Mouse (Mus musculus) hindbrain, embryonic 15.5 days (tissue): ENCODE results near the gene 3100002H09Rik. TPM values are rescaled to one million over a fixed set of nuclear protein-coding genes. Genes with fewer than 3 reads are reported as not detected.

Source experiments
- ATAC-seq: fragments of 200-750 bp; cut with Nextera tagmentation; 2 replicates; pipeline ENCODE4 v1.8.0; 2017; ENCODE audit warnings: low read depth, moderate number of reproducible peaks, moderate TSS enrichment; ENCODE audit not compliant: low FRiP score
- H3K27ac ChIP-seq: fragments of 300-500 bp; sonication (generic); replicated peaks from 2 replicates; pipeline ENCODE4 v1.5.1; 2015; ENCODE audit warnings: mild to moderate bottlenecking, inconsistent platforms
- H3K27me3 ChIP-seq: fragments of 300-500 bp; sonication (generic); 2 replicates; pipeline ENCODE4 v1.6.1; 2015; ENCODE audit warnings: control low read depth, inconsistent platforms
- H3K36me3 ChIP-seq: fragments of 300-500 bp; sonication (generic); 2 replicates; pipeline ENCODE4 v1.6.1; 2015; ENCODE audit warnings: control low read depth, inconsistent platforms
- H3K4me1 ChIP-seq: fragments of 300-500 bp; sonication (generic); replicated peaks from 2 replicates; pipeline ENCODE4 v1.6.1; 2015; ENCODE audit warnings: control low read depth, inconsistent platforms
- H3K4me2 ChIP-seq: fragments of 300-500 bp; sonication (generic); 2 replicates; pipeline ENCODE4 v1.6.1; 2015; ENCODE audit warnings: moderate library complexity, mild to moderate bottlenecking, inconsistent platforms
- H3K4me3 ChIP-seq: fragments of 300-500 bp; sonication (generic); 2 replicates; pipeline ENCODE4 v1.5.1; 2015; ENCODE audit warnings: mild to moderate bottlenecking, inconsistent platforms
- H3K9ac ChIP-seq: fragments of 300-500 bp; sonication (generic); 2 replicates; pipeline ENCODE4 v1.6.1; 2015; ENCODE audit warnings: inconsistent platforms
- H3K9me3 ChIP-seq: fragments of 300-500 bp; sonication (generic); 2 replicates; pipeline ENCODE4 v1.6.1; 2016; ENCODE audit warnings: control low read depth, inconsistent platforms
- WGBS: fragments of 180-500 bp; shearing (Covaris S2); methylation state at CpG from one replicate; pipeline ENCODE4 v1.1.7; 2015; 5-methylcytosine and 5-hydroxymethylcytosine counted together
- polyA plus RNA-seq: library from polyadenylated mRNA; unstranded; fragments of >200 nt; fragmentation: Nextera tagmentation; extraction: Ambion mirVana; gene quantifications from 2 replicates; pipeline ENCODE4 v1.2.1, GENCODE M21; 2015

3100002H09Rik gene
- polyA plus RNA-seq, 1 experiment from 2014 or later, result 0.23 TPM

GRCm38 (mm10) chr4:124575955-124576445 lies 34.6 kb downstream of the 3100002H09Rik start:
- peaks cover 49% of the 10 kb centered on the region for H3K27me3 ChIP-seq
- 7% methylated on average over 7 of the region's 7 CpGs for WGBS

DNA sequence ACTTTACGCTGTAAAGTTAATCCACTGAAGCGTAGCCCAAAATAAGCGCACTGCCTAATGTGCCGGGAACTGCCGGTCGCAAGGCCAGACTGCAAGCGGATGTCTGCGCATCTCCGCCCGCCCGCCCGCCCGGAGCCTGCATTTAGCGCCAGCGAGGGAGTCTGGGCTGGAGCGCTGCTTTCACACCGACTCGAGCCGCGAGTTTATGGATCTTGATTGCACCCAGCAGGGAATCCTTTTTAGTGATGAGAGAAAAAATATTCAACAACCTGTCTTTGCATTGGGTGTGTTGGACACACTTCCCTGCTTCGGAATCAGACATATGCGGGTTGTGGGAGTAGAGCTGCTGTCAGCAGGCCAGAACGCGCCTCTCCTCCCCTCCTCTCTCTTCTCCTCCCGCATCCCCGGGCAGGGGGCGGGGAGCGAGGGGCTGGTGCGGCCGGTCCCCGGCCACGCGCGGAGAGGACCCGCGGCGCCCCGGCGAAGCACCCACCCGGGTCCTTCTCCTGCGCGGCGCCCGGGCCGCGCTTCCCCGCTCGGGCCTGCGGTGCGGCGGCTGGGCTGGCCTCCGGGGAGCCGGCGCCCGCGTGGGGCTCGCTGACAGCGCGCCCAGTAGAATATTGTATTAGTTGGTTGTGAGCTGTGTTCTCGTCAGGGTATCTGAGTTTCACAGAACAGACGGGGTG lies 35.2 kb downstream of the 3100002H09Rik start:
- no peak overlapping the region for H3K27ac ChIP-seq
- peaks cover 48% of the 10 kb centered on the region for H3K27me3 ChIP-seq
- H3K4me3 ChIP-seq, result peak overlapping the region; percentile 49
- peak overlapping the region; percentile 53 for H3K9ac ChIP-seq
- peak; percentile 55 for ATAC-seq
- no peaks in the 10 kb centered on the region for H3K9me3 ChIP-seq
- WGBS, result under 1% methylated on average over 59 of the region's 61 CpGs
- peaks cover 22% of the 10 kb centered on the region for H3K4me1 ChIP-seq
- peak overlapping the region; percentile 99 for H3K4me2 ChIP-seq
- H3K36me3 ChIP-seq, result no peaks in the 10 kb centered on the region

More at GRCm38 (mm10) chr4:124575955-124576445, 34.6 kb downstream of the 3100002H09Rik start:
- peak overlapping the region; percentile 99 for H3K4me2 ChIP-seq
- peaks cover 22% of the 10 kb centered on the region for H3K4me1 ChIP-seq
- ATAC-seq, result no peak
- H3K9me3 ChIP-seq, result no peaks in the 10 kb centered on the region
- peak overlapping the region; percentile 49 for H3K4me3 ChIP-seq
- no peaks in the 10 kb centered on the region for H3K36me3 ChIP-seq
- no peak overlapping the region for H3K27ac ChIP-seq
- H3K9ac ChIP-seq, result peak overlapping the region; percentile 53; the same call in 1 of the 2 replicates

DNA sequence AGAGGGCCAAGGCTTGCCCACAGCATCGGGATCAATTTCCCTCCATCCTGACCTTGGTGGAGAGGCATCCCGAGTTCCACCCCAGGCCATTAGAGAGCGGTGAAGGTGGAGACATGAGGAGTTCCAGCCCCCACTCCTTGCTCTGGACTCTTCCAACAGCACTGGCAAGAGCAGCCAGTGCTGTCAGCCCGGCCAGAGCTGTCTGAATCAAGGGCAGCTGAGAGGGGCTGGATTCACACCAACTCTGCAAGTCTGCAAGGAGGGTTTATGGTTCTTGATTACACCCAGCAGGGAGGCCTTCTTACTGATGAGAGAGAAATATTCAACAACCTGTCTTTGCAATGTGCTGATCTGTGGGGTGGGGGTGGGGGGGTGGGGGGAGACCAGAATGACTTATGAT lies 37.0 kb downstream of the 3100002H09Rik start:
- Histone ChIP-seq H3K4me3 (no peak overlapping the region), H3K4me2 (no peak overlapping the region), H3K9me3 (no peaks in the 10 kb centered on the region), H3K9ac (no peak overlapping the region), H3K4me1 (peaks cover 22% of the 10 kb centered on the region), H3K27ac (no peak overlapping the region), H3K27me3 (peaks cover 58% of the 10 kb centered on the region), H3K36me3 (no peaks in the 10 kb centered on the region)
- WGBS, result 71% methylated on average over 4 of the region's 4 CpGs
- ATAC-seq, result no peak

DNA sequence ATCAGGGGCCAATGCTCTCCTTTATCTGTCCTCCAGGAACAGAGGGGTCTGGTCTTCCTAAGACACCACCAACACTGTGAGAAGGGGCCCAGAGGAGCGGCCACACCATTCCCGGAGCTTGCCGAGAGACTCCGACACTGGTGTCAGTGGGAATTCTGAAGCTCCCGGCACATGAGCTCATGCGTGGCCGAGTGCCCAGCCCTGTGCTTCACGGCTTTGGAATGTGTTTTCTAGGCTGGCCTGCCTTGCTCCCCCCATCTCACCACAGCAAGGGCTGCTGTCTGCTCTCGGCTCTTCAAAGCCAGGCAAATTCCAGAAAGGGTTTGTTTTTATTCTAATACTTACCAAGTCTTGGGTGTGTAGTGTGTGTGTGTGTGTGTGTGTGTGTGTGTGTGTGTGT lies 39.6 kb downstream of the 3100002H09Rik start:
- Histone ChIP-seq H3K27ac (no peak overlapping the region), H3K27me3 (peaks cover 43% of the 10 kb centered on the region), H3K9me3 (no peaks in the 10 kb centered on the region), H3K4me2 (no peak overlapping the region), H3K36me3 (no peaks in the 10 kb centered on the region), H3K4me1 (peaks cover 20% of the 10 kb centered on the region), H3K4me3 (no peak overlapping the region), H3K9ac (no peak overlapping the region)
- 60% methylated on average over 9 of the region's 9 CpGs for WGBS
- no peak for ATAC-seq

DNA sequence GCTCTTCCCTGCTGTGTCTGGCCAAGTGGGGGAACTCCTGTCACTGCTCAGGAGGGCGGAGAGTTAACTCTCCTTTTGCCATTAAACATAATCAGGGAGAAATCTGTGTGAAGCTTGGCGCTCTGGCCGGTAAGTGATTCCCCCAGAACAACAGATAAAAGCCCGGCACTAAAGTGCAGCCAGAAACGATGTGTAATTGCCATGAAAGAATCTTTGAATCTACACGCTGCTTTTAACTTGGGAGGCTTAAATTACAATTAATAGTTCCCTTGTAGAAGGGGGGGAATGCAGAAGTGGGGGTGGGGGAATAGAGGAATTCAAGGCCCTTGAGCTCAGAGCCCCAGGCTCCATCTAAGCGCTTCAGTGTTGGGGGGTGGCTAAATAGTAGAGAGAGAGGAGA lies 40.9 kb downstream of the 3100002H09Rik start:
- no peak overlapping the region for H3K4me2 ChIP-seq
- peaks cover 7% of the 10 kb centered on the region for H3K4me1 ChIP-seq
- peaks cover 40% of the 10 kb centered on the region for H3K27me3 ChIP-seq
- no peak overlapping the region for H3K4me3 ChIP-seq
- H3K27ac ChIP-seq, result no peak overlapping the region
- 31% methylated on average over 7 of the region's 7 CpGs for WGBS
- no peaks in the 10 kb centered on the region for H3K36me3 ChIP-seq
- H3K9me3 ChIP-seq, result no peaks in the 10 kb centered on the region
- ATAC-seq, result no peak
- H3K9ac ChIP-seq, result no peak overlapping the region

DNA sequence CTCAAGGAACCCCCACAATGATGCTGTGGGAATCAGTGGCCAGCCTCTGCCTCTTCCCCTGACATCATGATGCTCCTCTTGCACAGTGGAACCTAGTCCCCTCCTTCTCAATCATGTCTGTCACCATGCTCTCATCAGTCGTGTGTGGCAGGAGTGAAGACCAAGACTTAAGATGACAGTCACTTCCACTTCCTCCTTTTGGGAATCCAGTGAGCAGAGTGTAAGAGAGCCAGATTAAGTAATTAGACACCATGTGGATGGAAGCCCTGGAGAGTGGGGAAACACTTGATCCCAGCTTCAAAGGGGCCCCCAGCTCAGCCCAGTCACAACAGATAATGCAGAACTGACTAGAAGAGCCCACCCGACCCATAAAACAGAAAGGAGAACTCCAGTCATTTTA lies 47.2 kb downstream of the 3100002H09Rik start:
- H3K27me3 ChIP-seq, result peaks cover 3% of the 10 kb centered on the region; the same call in 1 of the 2 replicates

GRCm38 (mm10) chr4:124562721-124563120 lies 47.9 kb downstream of the 3100002H09Rik start:
- no peak overlapping the region for H3K4me3 ChIP-seq
- H3K27ac ChIP-seq, result no peak overlapping the region
- 37% methylated on average over 7 of the region's 7 CpGs for WGBS
- H3K9me3 ChIP-seq, result no peaks in the 10 kb centered on the region
- H3K4me1 ChIP-seq, result peaks cover 10% of the 10 kb centered on the region; the same call in 1 of the 2 replicates
- H3K9ac ChIP-seq, result no peak overlapping the region
- no peak overlapping the region for H3K4me2 ChIP-seq
- H3K36me3 ChIP-seq, result no peaks in the 10 kb centered on the region
- ATAC-seq, result peak; percentile 63; the same call in 1 of the 2 replicates
- no peaks in the 10 kb centered on the region for H3K27me3 ChIP-seq

More for the DNA sequence above, 47.2 kb downstream of the 3100002H09Rik start:
- H3K36me3 ChIP-seq, result no peaks in the 10 kb centered on the region
- H3K9ac ChIP-seq, result no peak overlapping the region
- no peaks in the 10 kb centered on the region for H3K9me3 ChIP-seq
- ATAC-seq, result no peak
- no peak overlapping the region for H3K27ac ChIP-seq
- H3K4me3 ChIP-seq, result no peak overlapping the region
- H3K4me1 ChIP-seq, result peaks cover 10% of the 10 kb centered on the region; the same call in 1 of the 2 replicates
- no peak overlapping the region for H3K4me2 ChIP-seq
- 60% methylated on average over 2 of the region's 2 CpGs for WGBS

Other genes with a start within 250 kb of the 3100002H09Rik start
- gene Pou3f1, start 46.0 kb upstream of the 3100002H09Rik start, polyA plus RNA-seq, result 7.9 and 13.4 TPM in 2 replicates
- gene Utp11, start 82.8 kb upstream of the 3100002H09Rik start, polyA plus RNA-seq, result 39.1 and 39.5 TPM in 2 replicates
- 1.6 and 2.8 TPM in 2 replicates for gene Fhl3, start 89.9 kb upstream of the 3100002H09Rik start, polyA plus RNA-seq
- 96.2 and 106 TPM in 2 replicates for gene Sf3a3, start 104.0 kb upstream of the 3100002H09Rik start, polyA plus RNA-seq
- gene Inpp5b, start 131.0 kb upstream of the 3100002H09Rik start, polyA plus RNA-seq, result 22.9 and 26.1 TPM in 2 replicates
- 11.1 and 11.6 TPM in 2 replicates for gene Mtf1, start 191.3 kb upstream of the 3100002H09Rik start, polyA plus RNA-seq
- 46.3 and 50.4 TPM in 2 replicates for gene Yrdc, start 239.9 kb upstream of the 3100002H09Rik start, polyA plus RNA-seq
- gene 1110065P20Rik, start 240.4 kb upstream of the 3100002H09Rik start, polyA plus RNA-seq, result 98.8 and 103 TPM in 2 replicates